In the genomic region with DNA sequence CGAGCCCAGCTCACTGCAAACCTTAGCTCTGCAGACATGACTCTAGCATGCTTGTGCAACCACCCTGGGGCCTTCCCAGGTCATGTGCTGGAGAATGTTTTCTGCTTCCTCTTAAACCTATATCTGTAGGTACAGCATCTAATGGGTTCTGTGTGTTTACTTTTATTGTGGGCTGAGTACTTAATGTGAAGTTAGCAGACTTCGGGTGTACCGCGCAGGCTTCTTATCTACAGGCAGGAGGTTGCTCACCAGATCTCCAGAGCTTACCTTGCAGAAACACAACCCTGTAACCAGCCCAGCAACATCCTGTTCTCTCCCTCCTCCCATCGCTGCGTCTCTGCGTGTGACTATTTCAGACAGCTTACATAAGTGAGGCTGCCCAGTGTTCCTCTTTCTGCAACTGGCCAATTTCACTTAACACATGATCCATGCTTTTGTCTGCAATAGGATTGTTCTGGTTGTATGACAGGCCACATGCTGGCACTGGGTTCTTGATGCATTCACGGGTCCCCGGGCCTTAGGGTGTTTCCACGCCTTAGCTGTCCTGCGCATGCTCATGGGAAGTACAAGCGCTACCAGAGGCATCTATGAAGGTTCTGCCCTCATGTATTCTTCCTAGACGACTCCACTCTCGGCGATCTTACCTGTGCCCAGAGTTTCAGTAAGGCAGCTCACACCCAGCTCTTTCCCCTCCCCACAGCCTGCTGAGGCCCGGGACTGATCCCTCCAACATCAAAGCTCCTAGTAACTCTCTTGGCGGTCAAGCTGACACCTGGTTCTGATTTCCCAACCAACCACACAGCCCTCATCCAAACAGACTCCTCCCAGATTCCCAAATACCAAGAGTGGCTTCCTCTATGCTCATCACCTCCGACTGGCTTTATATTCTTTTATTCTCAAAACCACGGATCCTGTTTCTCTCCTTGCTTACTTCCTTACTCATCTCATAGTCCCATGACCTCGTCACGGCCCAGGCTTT, we compare ENCODE assay signal across 8 mouse cellular contexts.
DNase-seq lines count a peak whose midpoint lies in the region; ATAC-seq and TF ChIP-seq lines count a peak whose summit lies in the region.

No protein-coding gene starts in this region.

- no peak for DNase-seq in layer of hippocampus, adult 2 months (ENCODE audit: low spot score in 2 of 2)
- DNase-seq in layer of hippocampus, postnatal 36 days = no peak
- no peak for DNase-seq in cerebellum, postnatal 4 days (ENCODE audit: low spot score in 2 of 2)
- no peak for DNase-seq in hindbrain, embryonic 11.5 days (ENCODE audit: low spot score)

- no peak overlapping the region for H3K4me2 ChIP-seq in intestine, postnatal 0 days (replicated peaks; ENCODE audit: low read depth)
- H3K4me2 ChIP-seq in myocyte (ENCODE audit: low read depth) = peak overlapping the region; percentile 61
- no peak overlapping the region for H3K4me2 ChIP-seq in hindbrain, embryonic 11.5 days (replicated peaks; ENCODE audit: low read depth, low read length)

- H3K4me3 ChIP-seq in layer of hippocampus, adult 2 months = no peak overlapping the region
- H3K4me3 ChIP-seq in intestine, postnatal 0 days (ENCODE audit: low read depth, low read length) = no peak overlapping the region
- no peak overlapping the region for H3K4me3 ChIP-seq in myocyte
- H3K4me3 ChIP-seq in hindbrain, embryonic 11.5 days (ENCODE audit: low read depth, low read length) = no peak overlapping the region

- H3K4me1 ChIP-seq in intestine, postnatal 0 days (replicated peaks; ENCODE audit: control insufficient read depth, insufficient read depth, low read length) = peaks cover 3% of the 10 kb centered on the region; the same call in 1 of the 2 replicates
- H3K4me1 ChIP-seq in hindbrain, embryonic 11.5 days (replicated peaks; ENCODE audit: control insufficient read depth, insufficient read depth, low read length) = no peaks in the 10 kb centered on the region

- no peaks in the 10 kb centered on the region for H3K79me2 ChIP-seq in myocyte (ENCODE audit: control insufficient read depth, insufficient read depth)

- H3K36me3 ChIP-seq in intestine, postnatal 0 days (ENCODE audit: control insufficient read depth, insufficient read depth) = no peaks in the 10 kb centered on the region
- H3K36me3 ChIP-seq in myocyte (ENCODE audit: control insufficient read depth, insufficient read depth) = no peaks in the 10 kb centered on the region
- H3K36me3 ChIP-seq in hindbrain, embryonic 11.5 days (ENCODE audit: control insufficient read depth, insufficient read depth, low read length) = no peaks in the 10 kb centered on the region

- H3K9me3 ChIP-seq in intestine, postnatal 0 days (ENCODE audit: control insufficient read depth) = no peaks in the 10 kb centered on the region
- H3K9me3 ChIP-seq in hindbrain, embryonic 11.5 days (ENCODE audit: control insufficient read depth, low read length) = no peaks in the 10 kb centered on the region

- TF ChIP-seq CTCF in layer of hippocampus, adult 2 months (conservative IDR thresholded peaks at IDR 0.05) = no peak
- no peak for TF ChIP-seq CTCF in intestine, postnatal 0 days (IDR thresholded peaks at IDR 0.05; ENCODE audit: low read depth)

- peak; percentile 68 for ATAC-seq in activated CD4-positive, CD25-positive, alpha-beta regulatory T cell, adult 4 months
- peak; percentile 76 for ATAC-seq in intestine, postnatal 0 days
- ATAC-seq in erythroid progenitor cell, adult 5-6 weeks (replicated peaks; ENCODE audit: low FRiP score, poor library complexity, severe bottlenecking) = no peak
- no peak for ATAC-seq in hindbrain, embryonic 11.5 days (ENCODE audit: low FRiP score)

- no peak overlapping the region for H3ac ChIP-seq in myocyte (ENCODE audit: control insufficient read depth, insufficient read length)

- TF ChIP-seq POLR2A in myocyte (IDR thresholded peaks at IDR 0.05; ENCODE audit: insufficient read length, low read depth) = no peak

- WGBS in intestine, postnatal 0 days = 50% methylated on average over 21 of the region's 21 CpGs
- 79% methylated on average over 21 of the region's 21 CpGs for WGBS in hindbrain, embryonic 11.5 days

- peak overlapping the region; percentile 36; the same call in 1 of the 2 replicates for H3K27ac ChIP-seq in layer of hippocampus, adult 2 months
- peak overlapping the region; percentile 88 for H3K27ac ChIP-seq in intestine, postnatal 0 days (ENCODE audit: low read depth, low read length)
- no peak overlapping the region for H3K27ac ChIP-seq in hindbrain, embryonic 11.5 days (ENCODE audit: low read depth, low read length)

- no peak overlapping the region for H3K9ac ChIP-seq in intestine, postnatal 0 days (ENCODE audit: low read depth, low read length)
- no peak overlapping the region for H3K9ac ChIP-seq in hindbrain, embryonic 11.5 days (ENCODE audit: low read depth, low read length)

- H3K27me3 ChIP-seq in intestine, postnatal 0 days (replicated peaks; ENCODE audit: control insufficient read depth, insufficient read depth, low read length) = no peaks in the 10 kb centered on the region
- no peaks in the 10 kb centered on the region for H3K27me3 ChIP-seq in myocyte (ENCODE audit: control insufficient read depth, insufficient read depth, insufficient read length)
- no peaks in the 10 kb centered on the region for H3K27me3 ChIP-seq in hindbrain, embryonic 11.5 days (ENCODE audit: control insufficient read depth, insufficient read depth, low read length)

TF ChIP-seq in myocyte, 11 proteins besides CTCF, POLR2A, EP300 and RAD21:
- TF ChIP-seq TCF12 (IDR thresholded peaks at IDR 0.05; ENCODE audit: insufficient read depth, poor library complexity, severe bottlenecking) = no peak

Comparison
In these comparisons a context has a peak if more than half of its experiments do, and no peak if none do; other contexts are left out.
1. ATAC-seq: peak in activated CD4-positive, CD25-positive, alpha-beta regulatory T cell, adult 4 months (single experiment) and intestine, postnatal 0 days (single experiment); none in erythroid progenitor cell, adult 5-6 weeks (single experiment) and hindbrain, embryonic 11.5 days (single experiment).